Mouse (Mus musculus) heart, embryonic 11.5 days (tissue): ENCODE measurements around the gene Foxb1. TPM values are rescaled to one million over a fixed set of nuclear protein-coding genes. Genes with fewer than 3 reads are reported as not detected.

Source experiments
- ATAC-seq: fragments of 200-750 bp; cut with Nextera tagmentation; replicated peaks from 2 replicates; pipeline ENCODE4 v1.8.0; 2017; ENCODE audit warnings: moderate library complexity; ENCODE audit not compliant: insufficient number of reproducible peaks, low FRiP score, low TSS enrichment
- H3K27ac ChIP-seq: fragments of 300-500 bp; sonication (generic); 2 replicates; pipeline ENCODE4 v1.5.1; 2014; ENCODE audit warnings: mild to moderate bottlenecking, low read depth, low read length
- H3K27me3 ChIP-seq: fragments of 300-500 bp; sonication (generic); 2 replicates; pipeline ENCODE4 v1.6.1; 2014; ENCODE audit warnings: mild to moderate bottlenecking, low read length, mixed read lengths; ENCODE audit not compliant: control insufficient read depth, insufficient read depth
- H3K36me3 ChIP-seq: fragments of 300-500 bp; sonication (generic); 2 replicates; pipeline ENCODE4 v1.6.1; 2014; ENCODE audit warnings: mild to moderate bottlenecking, low read length, moderate library complexity, mixed read lengths; ENCODE audit not compliant: control insufficient read depth, insufficient read depth
- H3K4me1 ChIP-seq: fragments of 300-500 bp; sonication (generic); 2 replicates; pipeline ENCODE4 v1.6.1; 2014; ENCODE audit warnings: low read length; ENCODE audit not compliant: control insufficient read depth, insufficient read depth
- H3K4me2 ChIP-seq: fragments of 300-500 bp; sonication (generic); 2 replicates; pipeline ENCODE4 v1.6.1; 2014; ENCODE audit warnings: mild to moderate bottlenecking, moderate library complexity
- H3K4me3 ChIP-seq: fragments of 300-500 bp; sonication (generic); 2 replicates; pipeline ENCODE4 v1.5.1; 2014; ENCODE audit warnings: low read depth, low read length
- H3K9ac ChIP-seq: fragments of 300-500 bp; sonication (generic); 2 replicates; pipeline ENCODE4 v1.6.1; 2014; ENCODE audit warnings: mild to moderate bottlenecking, low read depth, low read length, moderate library complexity
- H3K9me3 ChIP-seq: fragments of 300-500 bp; sonication (generic); replicated peaks from 2 replicates; pipeline ENCODE4 v1.6.1; 2016; ENCODE audit warnings: low read length; ENCODE audit not compliant: control insufficient read depth
- WGBS: fragments of 180-500 bp; shearing (Covaris S2); extraction: QIAGEN DNeasy Blood & Tissue Kit; methylation state at CpG from one replicate; pipeline ENCODE4 v1.1.7; 2014; ENCODE audit not compliant: insufficient replicate concordance; 5-methylcytosine and 5-hydroxymethylcytosine counted together
- polyA plus RNA-seq: library from polyadenylated mRNA; unstranded; fragments of >200 nt; fragmentation: Nextera tagmentation; extraction: Ambion mirVana; gene quantifications from 2 replicates; pipeline ENCODE4 v1.2.1, GENCODE M21; 2014

The Foxb1 gene
- not detected in 2 replicates for polyA plus RNA-seq

GRCm38 (mm10) chr9:69760371-69761301, at the start of gene Foxb1:
TSS of gene Foxb1 (minus strand) at chr9:69760940.
- Histone ChIP-seq H3K4me2 (peak within 1 kb of the TSS; percentile 12; the same call in 1 of the 2 replicates), H3K4me1 (0 out of 2 replicates have a peak, but pooled peaks cover 6% of the 10 kb centered on the region), H3K27ac (no peak within 1 kb of the TSS), H3K27me3 (peaks cover 94% of the 10 kb centered on the region), H3K9me3 (no peaks in the 10 kb centered on the region), H3K4me3 (peak within 1 kb of the TSS; percentile 1), H3K36me3 (no peaks in the 10 kb centered on the region), H3K9ac (no peak within 1 kb of the TSS)
- WGBS = under 1% methylated on average over 59 of the region's 60 CpGs
- no peak for ATAC-seq

- H3K27ac ChIP-seq = no peak overlapping the region
- WGBS = 56% methylated on average over 7 of the region's 7 CpGs
Measured at GRCm38 (mm10) chr9:69790562-69790961, 29.8 kb upstream of the Foxb1 start.

GRCm38 (mm10) chr9:69779996-69780395, 19.3 kb upstream of the Foxb1 start:
- Histone ChIP-seq H3K9me3 (no peaks in the 10 kb centered on the region), H3K4me1 (no peaks in the 10 kb centered on the region), H3K9ac (no peak overlapping the region), H3K4me3 (no peak overlapping the region), H3K36me3 (no peaks in the 10 kb centered on the region), H3K4me2 (no peak overlapping the region), H3K27ac (no peak overlapping the region), H3K27me3 (peaks cover 7% of the 10 kb centered on the region; the same call in 1 of the 2 replicates)
- ATAC-seq = no peak
- 82% methylated on average over 2 of the region's 2 CpGs for WGBS

More at GRCm38 (mm10) chr9:69790562-69790961, 29.8 kb upstream of the Foxb1 start:
- no peak for ATAC-seq
- H3K9ac ChIP-seq = no peak overlapping the region
- no peaks in the 10 kb centered on the region for H3K9me3 ChIP-seq
- no peaks in the 10 kb centered on the region for H3K27me3 ChIP-seq
- H3K4me1 ChIP-seq = no peaks in the 10 kb centered on the region
- H3K4me2 ChIP-seq = no peak overlapping the region
- H3K4me3 ChIP-seq = no peak overlapping the region
- no peaks in the 10 kb centered on the region for H3K36me3 ChIP-seq

GRCm38 (mm10) chr9:69769949-69770585, 9.3 kb upstream of the Foxb1 start:
- Histone ChIP-seq H3K9me3 (no peaks in the 10 kb centered on the region), H3K27me3 (peaks cover 89% of the 10 kb centered on the region), H3K9ac (no peak overlapping the region), H3K36me3 (no peaks in the 10 kb centered on the region), H3K27ac (no peak overlapping the region), H3K4me3 (no peak overlapping the region), H3K4me1 (no peaks in the 10 kb centered on the region), H3K4me2 (no peak overlapping the region)
- 6% methylated on average over 21 of the region's 21 CpGs for WGBS
- ATAC-seq = no peak

GRCm38 (mm10) chr9:69769091-69769948, 8.6 kb upstream of the Foxb1 start:
- Histone ChIP-seq H3K4me3 (no peak overlapping the region), H3K4me2 (no peak overlapping the region), H3K36me3 (no peaks in the 10 kb centered on the region), H3K9ac (no peak overlapping the region), H3K27me3 (peaks cover 95% of the 10 kb centered on the region), H3K27ac (no peak overlapping the region), H3K4me1 (no peaks in the 10 kb centered on the region), H3K9me3 (no peaks in the 10 kb centered on the region)
- no peak for ATAC-seq
- 1% methylated on average over 36 of the region's 36 CpGs for WGBS

GRCm38 (mm10) chr9:69768136-69768875, 7.6 kb upstream of the Foxb1 start:
- Histone ChIP-seq H3K36me3 (no peaks in the 10 kb centered on the region), H3K9me3 (no peaks in the 10 kb centered on the region), H3K27me3 (peaks cover 97% of the 10 kb centered on the region), H3K9ac (no peak overlapping the region), H3K4me1 (no peaks in the 10 kb centered on the region), H3K27ac (no peak overlapping the region), H3K4me2 (no peak overlapping the region), H3K4me3 (no peak overlapping the region)
- no peak for ATAC-seq
- 2% methylated on average over 28 of the region's 28 CpGs for WGBS

- no peak overlapping the region for H3K4me3 ChIP-seq
- peaks cover 97% of the 10 kb centered on the region for H3K27me3 ChIP-seq
- no peaks in the 10 kb centered on the region for H3K9me3 ChIP-seq
- no peak overlapping the region for H3K9ac ChIP-seq
- ATAC-seq = no peak
- no peak overlapping the region for H3K4me2 ChIP-seq
- WGBS = 3% methylated on average over 9 of the region's 12 CpGs
- H3K27ac ChIP-seq = no peak overlapping the region
- no peaks in the 10 kb centered on the region for H3K36me3 ChIP-seq
- no peaks in the 10 kb centered on the region for H3K4me1 ChIP-seq
Measured at GRCm38 (mm10) chr9:69767421-69767820, 6.7 kb upstream of the Foxb1 start.
